Mouse (Mus musculus) liver, embryonic 11.5 days (tissue): ENCODE data around the gene Svs5. TPM values are rescaled to one million over a fixed set of nuclear protein-coding genes. Genes with fewer than 3 reads are reported as not detected.

Source experiments
- ATAC-seq: fragments of 200-750 bp; cut with Nextera tagmentation; replicated peaks from 2 replicates; pipeline ENCODE4 v1.8.0; 2017; ENCODE audit warnings: moderate number of reproducible peaks, mild to moderate bottlenecking, moderate TSS enrichment, moderate library complexity; ENCODE audit not compliant: low FRiP score
- DNase-seq: peaks from one replicate; pipeline ENCODE4 v3.0.0-alpha.2; 2017; ENCODE audit warnings: low spot score
- H3K27ac ChIP-seq: fragments of 300-500 bp; sonication (generic); 2 replicates; pipeline ENCODE4 v1.5.1; 2014; ENCODE audit warnings: mild to moderate bottlenecking, low read depth, low read length, control low read depth
- H3K27me3 ChIP-seq: fragments of 300-500 bp; sonication (generic); replicated peaks from 2 replicates; pipeline ENCODE4 v1.6.1; 2014; ENCODE audit warnings: low read length, mixed read lengths; ENCODE audit not compliant: control insufficient read depth, insufficient read depth
- H3K36me3 ChIP-seq: fragments of 300-500 bp; sonication (generic); 2 replicates; pipeline ENCODE4 v1.6.1; 2014; ENCODE audit warnings: mild to moderate bottlenecking, low read length, moderate library complexity, mixed read lengths; ENCODE audit not compliant: control insufficient read depth, insufficient read depth
- H3K4me1 ChIP-seq: fragments of 300-500 bp; sonication (generic); replicated peaks from 2 replicates; pipeline ENCODE4 v1.6.1; 2014; ENCODE audit warnings: low read length, mixed read lengths; ENCODE audit not compliant: control insufficient read depth, insufficient read depth
- H3K4me2 ChIP-seq: fragments of 300-500 bp; sonication (generic); 2 replicates; pipeline ENCODE4 v1.6.1; 2014; ENCODE audit warnings: mild to moderate bottlenecking, control low read depth, moderate library complexity
- H3K4me3 ChIP-seq: fragments of 300-500 bp; sonication (generic); 2 replicates; pipeline ENCODE4 v1.5.1; 2014; ENCODE audit warnings: low read depth, low read length, control low read depth
- H3K9ac ChIP-seq: fragments of 300-500 bp; sonication (generic); 2 replicates; pipeline ENCODE4 v1.6.1; 2014; ENCODE audit warnings: low read depth, low read length, control low read depth
- H3K9me3 ChIP-seq: fragments of 300-500 bp; sonication (generic); 2 replicates; pipeline ENCODE4 v1.6.1; 2016; ENCODE audit warnings: low read length, inconsistent platforms, mixed read lengths; ENCODE audit not compliant: control insufficient read depth
- WGBS: fragments of 180-500 bp; shearing (Covaris S2); extraction: QIAGEN DNeasy Blood & Tissue Kit; methylation state at CpG from one replicate; pipeline ENCODE4 v1.1.7; 2014; 5-methylcytosine and 5-hydroxymethylcytosine counted together
- polyA plus RNA-seq: library from polyadenylated mRNA; unstranded; fragments of >200 nt; fragmentation: Nextera tagmentation; extraction: Ambion mirVana; gene quantifications from 2 replicates; pipeline ENCODE4 v1.2.1, GENCODE M21; 2014

Gene Svs5
- polyA plus RNA-seq, 1 experiment from 2014 or later: not detected

GRCm38 (mm10) chr2:164368620-164369105 is 36.1 kb downstream of the Svs5 start:
- Histone ChIP-seq H3K27ac (no peak overlapping the region), H3K36me3 (no peaks in the 10 kb centered on the region), H3K9ac (no peak overlapping the region), H3K27me3 (no peaks in the 10 kb centered on the region), H3K4me3 (no peak overlapping the region), H3K4me2 (no peak overlapping the region), H3K4me1 (no peaks in the 10 kb centered on the region), H3K9me3 (no peaks in the 10 kb centered on the region)
- WGBS: 71% methylated on average over 6 of the region's 6 CpGs
- DNase-seq (no peak), ATAC-seq (no peak)

GRCm38 (mm10) chr2:164371371-164371770 is 38.8 kb downstream of the Svs5 start:
- WGBS: 84% methylated on average over 3 of the region's 3 CpGs
- H3K9me3 ChIP-seq: no peaks in the 10 kb centered on the region
- DNase-seq (no peak), ATAC-seq (no peak)
- no peak overlapping the region for H3K9ac ChIP-seq
- no peaks in the 10 kb centered on the region for H3K36me3 ChIP-seq
- H3K4me2 ChIP-seq: no peak overlapping the region
- H3K4me1 ChIP-seq: no peaks in the 10 kb centered on the region
- no peaks in the 10 kb centered on the region for H3K27me3 ChIP-seq
- no peak overlapping the region for H3K27ac ChIP-seq
- no peak overlapping the region for H3K4me3 ChIP-seq

GRCm38 (mm10) chr2:164372408-164373053 is 40.0 kb downstream of the Svs5 start:
- no peak for DNase-seq
- Histone ChIP-seq H3K27me3 (no peaks in the 10 kb centered on the region), H3K4me3 (no peak overlapping the region), H3K36me3 (no peaks in the 10 kb centered on the region), H3K4me2 (no peak overlapping the region), H3K27ac (no peak overlapping the region), H3K9ac (no peak overlapping the region), H3K9me3 (no peaks in the 10 kb centered on the region), H3K4me1 (no peaks in the 10 kb centered on the region)
- 17% methylated on average over 3 of the region's 3 CpGs for WGBS
- ATAC-seq: no peak

- DNase-seq (no peak), ATAC-seq (no peak)
- H3K9ac ChIP-seq: no peak overlapping the region
- H3K4me1 ChIP-seq: no peaks in the 10 kb centered on the region
- H3K27ac ChIP-seq: no peak overlapping the region
- H3K4me2 ChIP-seq: no peak overlapping the region
- H3K27me3 ChIP-seq: no peaks in the 10 kb centered on the region
- H3K9me3 ChIP-seq: no peaks in the 10 kb centered on the region
- no peak overlapping the region for H3K4me3 ChIP-seq
- 47% methylated on average over 4 of the region's 4 CpGs for WGBS
- H3K36me3 ChIP-seq: no peaks in the 10 kb centered on the region
Measured at GRCm38 (mm10) chr2:164373187-164373586, 40.6 kb downstream of the Svs5 start.

- Histone ChIP-seq H3K9me3 (no peaks in the 10 kb centered on the region), H3K4me3 (no peak overlapping the region), H3K27me3 (no peaks in the 10 kb centered on the region), H3K4me2 (no peak overlapping the region), H3K9ac (no peak overlapping the region), H3K36me3 (no peaks in the 10 kb centered on the region), H3K27ac (no peak overlapping the region), H3K4me1 (no peaks in the 10 kb centered on the region)
- ATAC-seq (no peak), DNase-seq (no peak)
- 79% methylated on average over 15 of the region's 15 CpGs for WGBS
Measured at GRCm38 (mm10) chr2:164377478-164378426, 45.2 kb downstream of the Svs5 start.

- no peak overlapping the region for H3K4me2 ChIP-seq
- DNase-seq: no peak
- no peaks in the 10 kb centered on the region for H3K36me3 ChIP-seq
- no peaks in the 10 kb centered on the region for H3K27me3 ChIP-seq
- H3K9ac ChIP-seq: no peak overlapping the region
- 74% methylated on average over 8 of the region's 8 CpGs for WGBS
- no peak overlapping the region for H3K4me3 ChIP-seq
- H3K27ac ChIP-seq: no peak overlapping the region
- H3K4me1 ChIP-seq: no peaks in the 10 kb centered on the region; the same call in 1 of the 2 replicates
- no peak for ATAC-seq
- no peaks in the 10 kb centered on the region for H3K9me3 ChIP-seq
Measured at GRCm38 (mm10) chr2:164381726-164382125, 49.2 kb downstream of the Svs5 start.

GRCm38 (mm10) chr2:164382971-164383370 is 50.4 kb downstream of the Svs5 start:
- Histone ChIP-seq H3K9ac (no peak overlapping the region), H3K27ac (no peak overlapping the region), H3K27me3 (peaks cover 10% of the 10 kb centered on the region; the same call in 1 of the 2 replicates), H3K4me2 (no peak overlapping the region), H3K4me1 (no peaks in the 10 kb centered on the region; the same call in 1 of the 2 replicates), H3K4me3 (no peak overlapping the region), H3K36me3 (no peaks in the 10 kb centered on the region), H3K9me3 (no peaks in the 10 kb centered on the region)
- ATAC-seq: no peak
- 60% methylated on average over 3 of the region's 3 CpGs for WGBS
- DNase-seq: no peak
